Mouse (Mus musculus): Measurements from ENCODE around the gene Siah1a. TPM values are rescaled to one million over a fixed set of nuclear protein-coding genes. Genes with fewer than 3 reads are reported as not detected.

Gene Siah1a
- polyA plus RNA-seq, 1 experiment = 18.4 TPM

DNA sequence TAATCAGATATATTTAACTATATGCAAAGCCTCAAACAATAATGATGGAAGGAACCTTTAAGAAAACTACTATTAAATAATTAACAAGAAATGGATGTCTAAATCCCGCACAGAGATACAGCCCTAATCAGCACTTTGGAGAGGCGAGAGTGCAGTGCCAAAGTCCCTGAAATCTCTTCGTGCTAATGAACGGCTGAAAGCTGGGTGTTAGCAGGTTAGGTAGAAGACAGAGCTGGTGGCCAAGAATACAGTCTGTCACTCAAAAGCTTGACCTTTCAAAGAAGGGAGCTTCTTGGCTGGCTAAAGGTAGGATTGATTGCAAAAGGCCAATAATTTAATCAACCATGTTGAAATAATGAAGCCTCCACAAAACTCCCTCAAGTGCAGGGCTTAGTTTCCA, 11.6 kb downstream of the Siah1a start:
- DNase-seq = peak; percentile 56
- no peaks in the 10 kb centered on the region for H3K36me3 ChIP-seq (ENCODE audit: control insufficient read depth, insufficient read depth, low read length)
- 46% methylated on average over 4 of the region's 4 CpGs for WGBS
- no peak overlapping the region for H3K4me3 ChIP-seq (ENCODE audit: insufficient read depth, low read depth, low read length)
- H3K27ac ChIP-seq (ENCODE audit: insufficient read depth, low read depth, low read length) = no peak overlapping the region
- peaks cover 30% of the 10 kb centered on the region for H3K4me1 ChIP-seq (ENCODE audit: control insufficient read depth, insufficient read depth, low read length)
- TF ChIP-seq CTCF (conservative IDR thresholded peaks at IDR 0.05; ENCODE audit: insufficient read depth, insufficient read length, low read depth, low read length) = no peak
- no peak for TF ChIP-seq POLR2A (IDR thresholded peaks at IDR 0.05; ENCODE audit: low read depth, low read length)
- no peaks in the 10 kb centered on the region for H3K27me3 ChIP-seq (replicated peaks; ENCODE audit: control insufficient read depth, insufficient read depth, low read length)

DNA sequence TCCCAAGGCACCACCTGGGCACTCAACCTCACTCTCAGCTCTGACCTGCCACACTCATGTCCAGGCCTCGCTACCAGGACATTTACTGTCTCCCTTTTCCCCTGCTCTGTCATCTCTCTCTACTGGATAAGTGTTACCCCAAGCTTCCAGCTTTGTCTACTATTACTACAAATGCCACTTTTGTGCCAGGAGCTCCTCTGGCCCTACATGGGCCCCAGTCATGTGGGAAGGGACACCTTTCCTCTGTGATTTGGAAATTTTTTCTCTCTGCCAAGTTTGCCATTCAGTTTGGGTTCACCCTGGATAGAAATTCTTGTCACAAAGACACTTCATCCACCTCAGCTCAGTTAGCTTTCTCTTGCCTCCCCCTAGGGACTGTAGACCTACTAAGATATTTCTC, 14.9 kb downstream of the Siah1a start:
- whole genome bisulfite sequencing = 94% methylated on average over 1 of the region's 1 CpGs
- Histone ChIP-seq H3K36me3 (ENCODE audit: control insufficient read depth, insufficient read depth, low read length) (no peaks in the 10 kb centered on the region), H3K27me3 (replicated peaks; ENCODE audit: control insufficient read depth, insufficient read depth, low read length) (no peaks in the 10 kb centered on the region), H3K4me1 (ENCODE audit: control insufficient read depth, insufficient read depth, low read length) (peaks cover 41% of the 10 kb centered on the region), H3K4me3 (ENCODE audit: insufficient read depth, low read depth, low read length) (no peak overlapping the region), H3K27ac (ENCODE audit: insufficient read depth, low read depth, low read length) (0 out of 2 replicates have a peak overlapping the region, but pooled peaks have one; percentile 32)
- TF ChIP-seq CTCF (conservative IDR thresholded peaks at IDR 0.05; ENCODE audit: insufficient read depth, insufficient read length, low read depth, low read length) (no peak), POLR2A (IDR thresholded peaks at IDR 0.05; ENCODE audit: low read depth, low read length) (no peak)
- no peak for DNase-seq

DNA sequence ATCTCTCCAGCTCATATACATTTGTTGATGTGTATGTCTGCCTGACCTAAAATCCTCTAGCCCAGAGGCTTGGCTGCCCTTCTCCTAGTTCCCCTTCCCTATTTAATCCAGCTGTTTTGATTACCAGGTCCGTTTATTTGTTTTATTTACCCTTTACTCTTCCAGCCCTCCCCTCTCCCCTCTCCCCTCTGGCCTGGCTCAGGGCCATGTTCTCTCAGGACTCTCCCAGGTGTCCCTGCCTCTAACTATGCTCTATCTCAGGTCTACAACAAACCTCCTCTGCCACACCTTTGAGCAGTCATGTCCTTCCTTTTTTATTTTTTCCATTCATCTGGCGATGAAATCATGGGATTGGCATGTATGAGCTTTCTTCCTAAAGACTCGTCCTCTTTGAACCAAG, 15.4 kb downstream of the Siah1a start:
- DNase-seq = no peak
- H3K27me3 ChIP-seq (replicated peaks; ENCODE audit: control insufficient read depth, insufficient read depth, low read length) = no peaks in the 10 kb centered on the region
- 0 out of 2 replicates have a peak overlapping the region, but pooled peaks have one; percentile 32 for H3K27ac ChIP-seq (ENCODE audit: insufficient read depth, low read depth, low read length)
- peaks cover 35% of the 10 kb centered on the region for H3K4me1 ChIP-seq (ENCODE audit: control insufficient read depth, insufficient read depth, low read length)
- H3K4me3 ChIP-seq (ENCODE audit: insufficient read depth, low read depth, low read length) = no peak overlapping the region
- 29% methylated on average over 3 of the region's 3 CpGs for WGBS
- H3K36me3 ChIP-seq (ENCODE audit: control insufficient read depth, insufficient read depth, low read length) = no peaks in the 10 kb centered on the region
- TF ChIP-seq CTCF (conservative IDR thresholded peaks at IDR 0.05; ENCODE audit: insufficient read depth, insufficient read length, low read depth, low read length) = no peak

DNA sequence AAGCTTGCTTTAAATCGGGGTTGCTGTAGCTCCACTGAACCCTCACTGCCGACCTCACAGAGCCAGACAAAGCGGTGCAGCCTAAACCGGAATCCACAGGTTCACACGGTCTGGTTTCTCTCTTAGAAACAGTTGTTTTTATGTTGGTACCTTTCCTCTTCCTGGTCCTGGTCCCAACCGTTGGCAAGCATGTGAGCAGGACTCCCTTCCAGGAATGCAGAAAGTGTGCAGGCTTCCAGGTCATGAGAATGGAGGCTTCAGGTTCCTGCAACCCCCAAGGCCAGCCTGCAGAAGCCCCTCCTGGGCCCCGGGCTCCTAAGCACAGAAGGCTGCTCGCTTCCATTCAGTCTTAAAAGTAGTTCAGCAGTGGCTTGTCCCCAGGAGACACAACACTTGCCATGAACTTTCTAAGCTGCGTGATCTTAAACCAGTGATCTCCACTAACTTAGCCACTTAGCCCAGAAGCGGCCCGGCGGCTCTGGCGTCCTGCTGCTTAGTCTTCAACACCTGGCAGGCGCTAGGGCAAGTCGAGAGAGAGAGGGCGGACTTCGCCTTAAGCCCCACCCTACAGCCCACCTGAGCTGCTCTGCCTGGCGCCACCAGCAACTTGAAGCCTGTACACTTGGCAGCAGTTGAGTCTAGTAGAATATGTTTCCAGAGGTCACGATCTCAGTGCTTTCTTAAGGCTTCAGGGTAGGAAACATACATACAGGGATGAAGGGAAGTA, 17.3 kb downstream of the Siah1a start:
- Histone ChIP-seq H3K27ac (ENCODE audit: insufficient read depth, low read depth, low read length) (peak overlapping the region; percentile 24), H3K4me3 (ENCODE audit: insufficient read depth, low read depth, low read length) (no peak overlapping the region), H3K4me1 (ENCODE audit: control insufficient read depth, insufficient read depth, low read length) (peaks cover 29% of the 10 kb centered on the region), H3K36me3 (ENCODE audit: control insufficient read depth, insufficient read depth, low read length) (no peaks in the 10 kb centered on the region), H3K27me3 (replicated peaks; ENCODE audit: control insufficient read depth, insufficient read depth, low read length) (no peaks in the 10 kb centered on the region)
- 40% methylated on average over 19 of the region's 19 CpGs for WGBS
- peak; percentile 63 for DNase-seq
- TF ChIP-seq CTCF (conservative IDR thresholded peaks at IDR 0.05; ENCODE audit: insufficient read depth, insufficient read length, low read depth, low read length) = no peak
- no peak for TF ChIP-seq POLR2A (IDR thresholded peaks at IDR 0.05; ENCODE audit: low read depth, low read length)

DNA sequence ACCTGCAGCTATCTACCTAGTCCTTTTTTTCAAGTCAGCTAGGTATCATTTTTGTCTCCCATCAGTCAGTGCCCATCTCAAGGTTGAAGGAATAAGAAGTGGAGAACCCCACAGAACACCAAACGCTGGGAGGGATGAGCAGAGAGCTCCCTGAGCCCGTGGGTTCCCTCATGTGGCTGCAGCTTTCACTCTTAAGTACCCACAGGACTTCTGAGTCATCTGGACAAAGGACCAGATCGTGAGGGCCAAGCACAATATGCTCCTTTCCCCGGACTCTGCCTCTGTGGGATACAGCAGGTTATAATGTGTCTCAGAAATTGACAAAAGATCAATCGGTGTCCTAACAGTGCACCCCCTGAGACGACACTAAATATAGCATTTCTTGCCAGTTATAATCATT, 18.8 kb downstream of the Siah1a start:
- no peaks in the 10 kb centered on the region for H3K27me3 ChIP-seq (replicated peaks; ENCODE audit: control insufficient read depth, insufficient read depth, low read length)
- no peak for DNase-seq

DNA sequence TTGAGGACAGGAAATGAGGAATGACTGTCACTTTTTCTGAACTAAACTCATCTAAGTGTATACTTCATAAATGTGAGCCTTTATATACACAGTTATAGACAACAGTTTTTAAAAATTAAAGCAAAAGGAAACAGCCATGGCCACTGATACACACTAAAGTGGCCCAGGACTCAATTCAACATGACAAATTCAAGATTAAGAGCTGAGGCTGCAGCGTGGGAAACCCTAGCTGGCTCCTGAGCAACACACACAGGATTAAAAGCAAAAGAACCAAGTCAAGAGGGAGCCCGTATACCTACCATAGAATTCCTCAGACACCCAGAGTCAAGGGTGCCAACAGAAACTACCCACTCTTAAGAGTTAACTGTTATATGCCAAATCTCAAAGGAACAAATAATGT, 24.2 kb downstream of the Siah1a start:
- no peak overlapping the region for H3K27ac ChIP-seq (ENCODE audit: insufficient read depth, low read depth, low read length)
- H3K4me1 ChIP-seq (ENCODE audit: control insufficient read depth, insufficient read depth, low read length) = 0 out of 2 replicates have a peak, but pooled peaks cover 5% of the 10 kb centered on the region
- 80% methylated on average over 2 of the region's 2 CpGs for WGBS
- no peak overlapping the region for H3K4me3 ChIP-seq (ENCODE audit: insufficient read depth, low read depth, low read length)
- TF ChIP-seq POLR2A (IDR thresholded peaks at IDR 0.05; ENCODE audit: low read depth, low read length) = no peak
- no peak for TF ChIP-seq CTCF (conservative IDR thresholded peaks at IDR 0.05; ENCODE audit: insufficient read depth, insufficient read length, low read depth, low read length)
- no peaks in the 10 kb centered on the region for H3K27me3 ChIP-seq (replicated peaks; ENCODE audit: control insufficient read depth, insufficient read depth, low read length)
- DNase-seq = no peak
- H3K36me3 ChIP-seq (ENCODE audit: control insufficient read depth, insufficient read depth, low read length) = no peaks in the 10 kb centered on the region; the same call in 1 of the 2 replicates

More for the DNA sequence above, 18.8 kb downstream of the Siah1a start:
- 61% methylated on average over 6 of the region's 6 CpGs for WGBS
- Histone ChIP-seq H3K4me3 (ENCODE audit: insufficient read depth, low read depth, low read length) (no peak overlapping the region), H3K27ac (ENCODE audit: insufficient read depth, low read depth, low read length) (no peak overlapping the region), H3K4me1 (ENCODE audit: control insufficient read depth, insufficient read depth, low read length) (peaks cover 29% of the 10 kb centered on the region), H3K36me3 (ENCODE audit: control insufficient read depth, insufficient read depth, low read length) (no peaks in the 10 kb centered on the region; the same call in 1 of the 2 replicates)
- no peak for TF ChIP-seq CTCF (conservative IDR thresholded peaks at IDR 0.05; ENCODE audit: insufficient read depth, insufficient read length, low read depth, low read length)
- no peak for TF ChIP-seq POLR2A (IDR thresholded peaks at IDR 0.05; ENCODE audit: low read depth, low read length)

DNA sequence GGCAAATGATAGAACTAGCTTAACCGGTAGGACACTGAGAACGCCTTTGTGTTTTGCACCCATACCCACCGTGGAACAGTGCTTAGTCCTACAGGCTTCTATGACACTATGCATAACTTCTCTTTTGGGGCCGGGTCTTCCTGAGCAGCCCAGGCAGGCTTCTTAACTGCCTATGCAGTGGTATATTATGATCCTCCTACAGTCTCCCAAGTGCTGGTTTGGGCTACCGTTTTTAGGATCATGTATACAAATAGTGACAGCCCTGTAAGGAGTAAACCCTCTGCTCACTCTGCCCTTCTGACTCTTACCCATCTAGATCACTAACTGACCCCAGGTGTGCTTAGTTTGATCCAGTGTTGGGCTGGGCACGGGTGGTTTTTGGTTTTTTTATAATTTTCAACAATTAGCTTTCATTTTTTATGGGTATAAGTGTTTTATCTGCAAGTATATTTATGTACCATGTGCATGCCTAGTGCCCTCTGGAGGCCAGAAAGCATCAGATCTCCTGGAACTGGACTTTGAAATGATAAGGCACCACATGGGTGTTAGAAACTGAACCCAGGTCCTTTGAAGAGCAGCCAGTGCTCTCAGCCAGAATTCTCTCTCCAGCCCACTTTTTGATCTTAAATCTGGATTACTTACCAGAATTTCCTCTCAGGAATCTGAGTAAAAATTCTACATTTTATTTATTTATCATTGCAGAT, 24.8 kb downstream of the Siah1a start:
- Histone ChIP-seq H3K36me3 (ENCODE audit: control insufficient read depth, insufficient read depth, low read length) (no peaks in the 10 kb centered on the region; the same call in 1 of the 2 replicates), H3K27me3 (replicated peaks; ENCODE audit: control insufficient read depth, insufficient read depth, low read length) (no peaks in the 10 kb centered on the region), H3K4me1 (ENCODE audit: control insufficient read depth, insufficient read depth, low read length) (0 out of 2 replicates have a peak, but pooled peaks cover under 1% of the 10 kb centered on the region), H3K4me3 (ENCODE audit: insufficient read depth, low read depth, low read length) (no peak overlapping the region), H3K27ac (ENCODE audit: insufficient read depth, low read depth, low read length) (no peak overlapping the region)
- TF ChIP-seq POLR2A (IDR thresholded peaks at IDR 0.05; ENCODE audit: low read depth, low read length) (no peak), CTCF (conservative IDR thresholded peaks at IDR 0.05; ENCODE audit: insufficient read depth, insufficient read length, low read depth, low read length) (peak; percentile 28; the same call in 1 of the 2 replicates)
- DNase-seq = peak; percentile 24
- WGBS = 87% methylated on average over 6 of the region's 6 CpGs

Measured in kidney, adult 2 months (tissue).